Mouse (Mus musculus) small intestine, adult 2 months (tissue): ENCODE results near the gene Rassf1.

Experiments
- CTCF ChIP-seq: fragments of 200-500 bp; IDR thresholded peaks from 2 replicates; pipeline ENCODE4 v1.5.1; 2012; ENCODE audit warnings: low read depth, mild to moderate bottlenecking, control low read depth, inconsistent platforms, low read length, moderate library complexity, mixed read lengths; ENCODE audit not compliant: insufficient replicate concordance, insufficient read length; ENCODE audit errors: extremely low read depth
- POLR2A ChIP-seq: fragments of 200-500 bp; IDR thresholded peaks from 2 replicates; pipeline ENCODE4 v1.6.1; 2012; ENCODE audit warnings: low read depth, mild to moderate bottlenecking, control low read depth, inconsistent platforms, low read length, moderate library complexity

GRCm38 (mm10) chr9:107520331-107520730, 31.0 kb upstream of the Rassf1 start:
- TF ChIP-seq CTCF, result no peak
- no peak for TF ChIP-seq POLR2A
